Mouse (Mus musculus): ENCODE measurements around the gene Aldh1b1.

DNA sequence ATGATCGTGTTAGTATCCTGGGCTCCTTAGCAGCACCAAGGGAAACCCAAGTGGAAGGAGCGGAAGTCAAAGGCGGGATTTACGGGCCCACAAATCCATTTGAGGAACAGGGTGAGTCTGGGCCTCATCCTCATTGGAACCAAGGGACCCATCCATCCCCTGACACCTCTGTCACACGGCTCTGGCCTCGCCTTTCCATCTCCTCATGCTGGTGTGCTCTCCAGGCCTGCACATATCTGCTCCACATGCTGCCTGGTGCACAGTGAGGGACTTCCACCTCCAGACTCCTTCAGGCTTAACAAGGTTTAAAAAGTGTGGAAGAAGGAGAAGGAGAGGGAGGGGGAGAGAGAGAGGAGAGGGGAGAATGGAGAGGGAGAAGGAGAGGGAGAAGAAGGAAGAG is 48.3 kb upstream of the Aldh1b1 start:
- TF ChIP-seq POLR2A (IDR thresholded peaks at IDR 0.05; ENCODE audit: extremely low read depth, insufficient read depth, low read length) (no peak), CTCF (IDR thresholded peaks at IDR 0.05; ENCODE audit: extremely low read depth, insufficient read depth, low read length) (no peak)
